Mouse (Mus musculus): ENCODE results near the gene Pop7. TPM values are rescaled to one million over a fixed set of nuclear protein-coding genes. Genes with fewer than 3 reads are reported as not detected.

The Pop7 gene
- total RNA-seq, 2 experiments from 2014 or later, result 15.9 to 16.1 TPM

- no peak for DNase-seq
- intact Hi-C loops (cut with DNase I; ENCODE audit: low total_unique reads), result loop anchor here (10.0 kb wide), 1 partner anchor 73 kb away; no protein-coding TSS in a partner anchor
These were observed 9.4 kb upstream of the Pop7 start for GRCm38 (mm10) chr5:137511706-137512105.

GRCm38 (mm10) chr5:137510573-137511390 lies 8.5 kb upstream of the Pop7 start:
- no peak for DNase-seq
- intact Hi-C loops (cut with DNase I; ENCODE audit: low total_unique reads), result loop anchor here (10.0 kb wide), 1 partner anchor 74 kb away; no protein-coding TSS in a partner anchor

DNA sequence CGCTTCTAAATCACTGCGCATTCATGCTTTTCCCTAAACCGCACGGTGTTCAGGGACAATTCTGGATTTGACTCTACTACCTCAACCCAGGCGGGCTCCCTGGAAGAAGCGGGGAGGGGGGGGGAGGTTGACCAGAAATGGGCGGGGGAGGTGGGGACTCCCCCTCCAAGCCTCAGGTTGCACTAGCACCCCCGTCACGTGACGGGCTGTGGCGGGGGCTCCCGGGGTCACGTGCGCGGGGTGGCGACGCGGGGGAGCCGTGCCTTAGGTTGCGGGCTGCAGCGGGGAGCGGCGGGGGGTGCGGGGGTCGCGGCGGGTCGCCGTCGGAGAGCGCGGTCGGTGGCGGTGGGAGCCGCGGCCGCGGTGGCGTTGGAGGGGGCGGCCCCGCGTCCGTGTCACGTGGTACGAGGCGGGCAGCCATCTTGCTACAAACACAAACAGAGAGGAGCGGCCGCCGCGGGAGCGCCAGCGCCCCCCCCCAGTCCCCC lies 7.7 kb upstream of the Pop7 start:
- DNase-seq, result peak; percentile 83
- intact Hi-C loops (cut with DNase I; ENCODE audit: low total_unique reads), result loop anchor here (10.0 kb wide), 1 partner anchor 75 kb away; no protein-coding TSS in a partner anchor

- intact Hi-C loops (cut with DNase I; ENCODE audit: low total_unique reads), result no loop called here
- peak; percentile 3 for DNase-seq
These were observed 1.7 kb upstream of the Pop7 start for GRCm38 (mm10) chr5:137504041-137504440.

GRCm38 (mm10) chr5:137502667-137503110 lies 371 bp upstream of the Pop7 start:
- intact Hi-C loops (cut with DNase I; ENCODE audit: low total_unique reads), result no loop called here
- DNase-seq, result peak; percentile 87

- intact Hi-C loops (cut with DNase I; ENCODE audit: low total_unique reads), result no loop called here
- DNase-seq, result no peak
These were observed 2.1 kb downstream of the Pop7 start for GRCm38 (mm10) chr5:137500186-137500585.

- peak; percentile 56 for DNase-seq
- intact Hi-C loops (cut with DNase I; ENCODE audit: low total_unique reads), result no loop called here
These were observed 8.5 kb downstream of the Pop7 start for GRCm38 (mm10) chr5:137493831-137494230.

- intact Hi-C loops (cut with DNase I; ENCODE audit: low total_unique reads), result no loop called here
- DNase-seq, result peak; percentile 77
These were observed 10.8 kb downstream of the Pop7 start for GRCm38 (mm10) chr5:137491559-137491958.

DNA sequence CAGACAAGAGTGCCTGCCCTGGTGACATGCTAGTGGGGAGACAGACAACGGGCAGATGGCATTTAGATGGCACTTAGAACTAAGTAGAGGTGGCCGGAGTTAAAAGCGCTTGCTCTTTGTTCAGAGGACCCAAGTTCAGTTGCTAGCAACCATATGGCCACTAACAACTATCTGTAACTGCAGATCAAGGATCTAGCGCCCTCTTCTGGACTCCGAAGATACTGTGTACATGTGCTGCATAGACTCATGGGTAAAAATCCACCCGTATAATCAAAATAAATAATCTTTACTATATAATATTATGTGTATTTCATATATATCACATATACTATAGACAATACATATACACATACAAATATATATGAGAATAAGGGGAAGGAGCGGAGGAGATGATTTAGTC lies 14.7 kb downstream of the Pop7 start:
- intact Hi-C loops (cut with DNase I; ENCODE audit: low total_unique reads), result loop anchor here (10.0 kb wide), 1 partner anchor 277 kb away; no protein-coding TSS in a partner anchor

DNA sequence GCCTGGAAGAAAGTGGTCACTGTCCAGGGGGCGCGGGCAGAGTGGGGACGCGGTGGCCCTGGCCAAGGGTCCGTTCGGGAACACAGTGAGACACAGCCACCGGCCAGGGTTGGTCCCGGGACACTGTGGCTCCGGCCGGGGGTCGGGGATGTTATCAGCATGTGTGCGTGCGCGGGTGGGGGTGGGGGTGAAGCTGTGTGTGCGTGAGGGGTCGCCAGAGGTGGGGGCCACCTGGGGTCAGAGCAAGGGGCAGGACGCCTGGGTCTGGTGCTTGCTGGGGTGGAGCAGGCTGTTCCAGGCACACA lies 16.5 kb downstream of the Pop7 start:
- DNase-seq, result no peak
- intact Hi-C loops (cut with DNase I; ENCODE audit: low total_unique reads), result loop anchor here (10.0 kb wide), 1 partner anchor 279 kb away; no protein-coding TSS in a partner anchor

More for the DNA sequence above, 14.7 kb downstream of the Pop7 start:
- no peak for DNase-seq

DNA sequence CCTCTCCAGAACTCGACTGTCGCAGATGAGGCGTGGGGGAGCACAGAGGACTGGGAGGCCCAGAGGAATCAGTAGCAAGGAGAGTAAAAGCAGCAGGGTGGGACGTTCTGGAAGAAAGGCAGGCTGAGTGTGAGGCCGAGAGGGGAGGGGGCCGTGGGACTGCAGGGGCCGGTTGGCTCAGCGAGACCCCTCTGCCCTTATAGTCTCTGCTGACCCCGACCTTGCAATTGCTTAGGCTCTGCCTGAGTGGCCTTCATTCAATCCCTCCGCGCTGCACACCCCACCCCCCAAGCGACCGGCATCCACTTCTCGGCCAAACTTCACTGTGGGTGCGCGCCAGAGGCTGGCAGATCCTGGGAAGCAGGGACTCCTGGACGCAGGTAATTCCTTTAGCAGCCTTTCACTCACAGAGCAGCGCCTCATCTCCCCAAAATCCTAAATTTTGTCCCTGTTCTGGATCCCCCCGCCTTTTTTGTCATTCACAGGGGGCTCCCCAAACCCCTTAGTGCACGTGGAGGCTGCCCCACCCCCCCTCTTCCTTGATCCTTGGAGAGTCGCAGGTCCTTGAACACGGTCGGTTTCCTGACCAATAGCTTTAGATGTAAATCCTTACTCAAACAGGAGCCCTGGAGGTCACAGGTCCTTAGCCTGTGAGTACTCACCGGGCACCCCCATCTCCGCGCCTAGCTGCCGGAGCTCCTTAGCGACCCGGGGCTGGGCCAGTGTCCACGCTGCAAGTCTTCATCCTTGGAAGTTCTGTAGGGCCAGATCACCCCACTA lies 17.1 kb downstream of the Pop7 start:
- intact Hi-C loops (cut with DNase I; ENCODE audit: low total_unique reads), result loop anchor here (10.0 kb wide), 1 partner anchor 280 kb away; no protein-coding TSS in a partner anchor
- no peak for DNase-seq

DNA sequence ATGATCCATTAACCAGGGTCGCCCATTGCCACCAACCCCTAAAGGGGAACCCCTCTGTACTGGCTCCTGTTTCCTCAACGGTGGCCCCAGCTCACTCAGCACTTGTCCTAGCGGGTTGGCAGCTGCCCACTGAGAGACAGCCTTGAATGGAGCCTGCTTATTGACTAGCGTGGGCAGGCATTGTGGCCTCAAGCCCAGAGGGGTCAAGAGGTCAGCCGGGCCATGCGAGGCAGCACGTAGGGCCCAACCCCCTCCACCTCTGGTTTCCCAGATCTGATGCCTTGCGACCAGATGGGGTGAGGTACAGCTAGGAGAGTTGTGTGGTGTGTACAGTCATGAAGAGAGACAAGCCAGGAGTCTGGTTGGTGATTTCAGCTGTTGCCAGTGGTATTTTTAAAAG lies 20.4 kb downstream of the Pop7 start:
- no peak for DNase-seq
- intact Hi-C loops (cut with DNase I; ENCODE audit: low total_unique reads), result loop anchor here (10.0 kb wide), 1 partner anchor 283 kb away; no protein-coding TSS in a partner anchor

DNA sequence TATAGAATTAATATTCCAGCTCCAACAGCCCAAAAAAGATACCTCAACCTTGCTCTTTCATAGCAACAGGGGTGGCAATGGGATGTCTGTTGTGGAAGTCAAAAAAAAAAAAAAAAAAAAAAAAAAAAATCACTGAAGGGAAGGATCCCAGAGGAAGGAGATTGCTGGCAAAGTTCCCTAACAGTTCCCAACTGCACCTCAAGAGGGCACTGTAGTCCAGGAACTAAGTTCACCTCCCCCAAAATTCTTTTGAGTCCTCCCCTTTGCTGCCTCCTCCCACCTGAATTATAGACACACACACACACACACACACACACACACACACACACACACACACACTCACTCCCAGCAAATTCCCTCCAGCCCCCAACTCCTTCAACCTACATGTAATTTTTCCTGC lies 21.2 kb downstream of the Pop7 start:
- peak; percentile 73 for DNase-seq
- intact Hi-C loops (cut with DNase I; ENCODE audit: low total_unique reads), result loop anchor here (10.0 kb wide), 1 partner anchor 284 kb away; no protein-coding TSS in a partner anchor

GRCm38 (mm10) chr5:137476964-137477363 lies 25.4 kb downstream of the Pop7 start, which contains the start of gene Zan:
Zan (minus strand) TSS chr5:137477064.
- intact Hi-C loops (cut with DNase I; ENCODE audit: low total_unique reads), result no loop called here
- DNase-seq, result no peak

- intact Hi-C loops (cut with DNase I; ENCODE audit: low total_unique reads), result no loop called here
- no peak for DNase-seq
These were observed 28.0 kb downstream of the Pop7 start for GRCm38 (mm10) chr5:137474351-137474750.

GRCm38 (mm10) chr5:137472252-137472904 lies 29.9 kb downstream of the Pop7 start:
- no peak for DNase-seq
- intact Hi-C loops (cut with DNase I; ENCODE audit: low total_unique reads), result no loop called here

DNA sequence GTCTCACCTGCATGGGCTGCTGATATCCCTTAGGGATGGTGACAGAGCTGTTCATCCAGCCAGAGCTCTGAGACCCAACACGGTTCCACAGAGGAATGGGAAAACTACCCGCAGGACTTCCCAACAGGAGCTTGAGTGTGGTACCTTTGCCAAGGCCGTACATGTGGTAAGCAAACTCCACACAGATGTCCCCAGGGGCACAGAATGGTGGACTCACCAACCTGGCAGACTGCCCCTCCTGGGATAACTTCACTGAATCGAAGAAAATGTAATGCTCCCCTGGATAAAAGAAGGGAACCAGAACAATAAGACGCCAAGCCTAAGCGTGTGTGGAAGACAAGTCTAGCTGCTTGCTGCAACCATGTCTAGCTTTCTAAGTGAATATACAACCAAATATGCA lies 35.4 kb downstream of the Pop7 start:
- DNase-seq, result no peak
- intact Hi-C loops (cut with DNase I; ENCODE audit: low total_unique reads), result no loop called here

DNA sequence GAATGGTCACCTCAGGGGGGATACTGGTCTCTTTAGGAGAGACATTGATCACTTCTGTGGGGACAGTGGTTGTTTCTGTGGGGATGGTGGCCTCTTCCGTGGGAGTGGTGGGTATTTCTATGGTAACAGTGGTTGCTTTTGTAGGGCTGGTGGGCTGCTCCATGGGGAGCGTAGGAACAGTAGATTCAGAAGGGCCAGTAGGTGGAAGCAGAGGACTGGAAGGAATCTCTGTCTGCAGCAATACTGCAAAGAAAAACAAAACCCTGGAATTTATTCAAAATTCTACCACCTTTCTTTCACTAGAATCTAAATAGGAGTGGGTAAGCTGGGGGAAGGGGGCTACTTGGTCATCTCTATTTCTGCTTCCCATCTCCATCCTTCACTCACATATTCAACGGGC lies 37.3 kb downstream of the Pop7 start:
- DNase-seq, result no peak
- intact Hi-C loops (cut with DNase I; ENCODE audit: low total_unique reads), result no loop called here

DNA sequence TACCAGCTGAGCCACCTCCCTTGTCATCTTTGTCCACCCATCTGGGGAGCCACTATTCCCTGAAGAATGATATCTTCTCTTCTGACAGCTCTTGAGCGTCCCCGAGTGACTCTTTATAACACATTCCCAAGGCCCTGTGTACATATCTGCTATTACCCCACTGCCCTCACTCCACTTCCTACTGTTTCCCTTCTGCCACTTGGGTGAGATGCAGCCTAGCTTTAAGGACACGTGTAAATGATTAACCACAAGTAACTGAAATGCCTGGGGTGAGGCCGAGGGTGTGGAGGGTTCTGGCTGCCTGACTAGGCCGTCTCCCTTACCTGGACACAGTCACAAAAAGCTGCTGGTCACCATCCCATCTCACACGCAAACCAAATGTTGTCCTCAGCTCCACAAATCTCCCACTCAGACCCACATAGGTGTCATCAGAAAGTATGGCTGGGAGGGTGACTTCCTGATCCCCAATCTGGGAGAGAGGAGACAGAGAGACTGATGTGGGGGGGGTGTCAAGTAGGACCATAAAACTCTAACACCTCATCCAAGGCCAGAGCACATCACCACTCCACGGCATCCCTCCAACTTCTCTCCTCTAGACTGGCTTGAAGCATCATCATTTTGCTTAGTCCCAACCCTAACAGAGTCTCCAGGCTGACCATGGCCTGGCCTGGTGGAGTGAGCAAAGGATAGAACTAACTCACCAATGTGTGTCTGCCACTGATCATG lies 46.3 kb downstream of the Pop7 start:
- intact Hi-C loops (cut with DNase I; ENCODE audit: low total_unique reads), result no loop called here
- DNase-seq, result no peak
